Mouse (Mus musculus): ENCODE results near the gene Gmfb. TPM values are rescaled to one million over a fixed set of nuclear protein-coding genes. Genes with fewer than 3 reads are reported as not detected.

Gene Gmfb
- 101 and 107 TPM in 2 replicates for polyA plus RNA-seq (2016; fragmentation: Nextera tagmentation; extraction: Ambion mirVana)

GRCm38 (mm10) chr14:46821873-46822716, at the start of gene Gmfb:
Gene Gmfb (minus strand): TSS chr14:46822242.
- Histone ChIP-seq H3K27me3 (replicated peaks; ENCODE audit: low read depth, poor library complexity, severe bottlenecking) (peaks cover 18% of the 10 kb centered on the region; the same call in 1 of the 2 replicates), H3K27ac (replicated peaks) (peak within 1 kb of the TSS; percentile 94), H3K36me3 (replicated peaks) (peaks cover 17% of the 10 kb centered on the region), H3K4me1 (peaks cover 22% of the 10 kb centered on the region), H3K4me3 (peak within 1 kb of the TSS; percentile 91), H3K9me3 (no peaks in the 10 kb centered on the region)
- DNase-seq (ENCODE audit: low spot score): peak; percentile 95
- 1% methylated on average over 65 of the region's 65 CpGs for WGBS

- no peaks in the 10 kb centered on the region for H3K4me1 ChIP-seq
- WGBS: 90% methylated on average over 5 of the region's 5 CpGs
- H3K9me3 ChIP-seq: no peaks in the 10 kb centered on the region
- H3K27me3 ChIP-seq (replicated peaks; ENCODE audit: low read depth, poor library complexity, severe bottlenecking): no peaks in the 10 kb centered on the region
- no peak overlapping the region for H3K27ac ChIP-seq (replicated peaks)
- peaks cover 18% of the 10 kb centered on the region for H3K36me3 ChIP-seq (replicated peaks)
- DNase-seq (ENCODE audit: low spot score): no peak
- H3K4me3 ChIP-seq: no peak overlapping the region
These were observed 40.9 kb upstream of the Gmfb start for GRCm38 (mm10) chr14:46862922-46863321.

DNA sequence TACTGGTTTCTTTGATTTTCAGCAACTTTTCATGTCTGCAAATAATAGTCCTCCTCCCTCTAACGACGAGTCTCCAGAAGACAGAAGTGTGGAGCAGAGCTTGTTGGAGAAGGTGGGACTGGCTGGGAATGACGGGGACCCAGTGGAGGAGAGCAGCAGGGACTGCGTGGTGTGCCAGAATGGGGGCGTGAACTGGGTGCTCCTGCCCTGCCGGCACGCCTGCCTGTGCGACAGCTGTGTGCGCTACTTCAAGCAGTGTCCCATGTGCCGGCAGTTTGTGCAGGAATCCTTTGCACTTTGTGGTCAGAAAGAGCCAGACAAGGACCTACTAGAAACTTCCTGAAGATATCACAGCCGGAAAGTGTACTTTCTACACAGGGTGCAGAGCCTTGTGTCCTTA, 31.6 kb upstream of the Gmfb start:
- no peak overlapping the region for H3K27ac ChIP-seq (replicated peaks)
- no peaks in the 10 kb centered on the region for H3K4me1 ChIP-seq
- WGBS: 89% methylated on average over 11 of the region's 11 CpGs
- peaks cover 26% of the 10 kb centered on the region for H3K36me3 ChIP-seq (replicated peaks)
- H3K4me3 ChIP-seq: no peak overlapping the region
- H3K27me3 ChIP-seq (replicated peaks; ENCODE audit: low read depth, poor library complexity, severe bottlenecking): no peaks in the 10 kb centered on the region
- DNase-seq (ENCODE audit: low spot score): no peak
- H3K9me3 ChIP-seq: no peaks in the 10 kb centered on the region

DNA sequence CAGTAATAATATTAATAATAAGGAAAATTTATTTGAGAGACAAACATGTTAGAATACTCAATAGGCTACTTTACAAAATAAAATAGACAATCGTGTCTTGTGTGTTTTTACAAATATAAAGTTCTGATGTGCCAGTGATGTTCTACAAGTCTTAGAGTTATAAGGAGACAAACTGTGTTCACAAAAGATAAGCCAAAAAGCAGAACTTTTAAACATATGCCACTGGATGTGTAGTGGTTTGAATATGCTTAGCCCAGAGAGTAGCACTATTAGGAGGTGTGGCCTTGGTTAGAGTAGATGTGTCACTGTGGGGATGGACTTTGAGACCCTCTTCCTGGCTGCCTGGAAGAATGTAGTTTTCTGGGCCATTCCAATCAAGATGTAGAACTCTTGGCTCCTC, 27.7 kb upstream of the Gmfb start:
- Histone ChIP-seq H3K4me1 (no peaks in the 10 kb centered on the region), H3K9me3 (no peaks in the 10 kb centered on the region), H3K4me3 (no peak overlapping the region), H3K36me3 (replicated peaks) (peaks cover 51% of the 10 kb centered on the region), H3K27me3 (replicated peaks; ENCODE audit: low read depth, poor library complexity, severe bottlenecking) (no peaks in the 10 kb centered on the region), H3K27ac (replicated peaks) (no peak overlapping the region)
- DNase-seq (ENCODE audit: low spot score): no peak
- 94% methylated on average over 1 of the region's 1 CpGs for WGBS

DNA sequence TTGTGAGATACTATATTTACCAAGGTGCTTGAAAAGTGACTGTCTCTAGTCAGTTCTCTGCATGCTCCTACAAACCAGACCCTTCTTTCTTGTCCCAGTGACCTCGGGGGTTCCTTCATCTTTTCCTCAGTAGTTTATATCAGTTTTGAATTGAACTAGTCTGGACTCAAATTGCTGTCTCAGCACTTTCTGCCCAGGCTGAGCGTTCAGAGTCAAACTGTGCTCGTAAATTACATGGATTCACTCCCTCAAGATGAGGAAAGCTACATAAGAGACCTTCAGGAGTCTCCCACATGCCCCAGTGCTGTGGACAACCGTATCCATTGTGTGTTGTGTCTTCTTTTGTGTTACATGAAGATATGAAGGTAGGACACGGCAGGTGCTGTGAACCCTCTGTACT, 26.7 kb upstream of the Gmfb start:
- no peak overlapping the region for H3K4me3 ChIP-seq
- no peak overlapping the region for H3K27ac ChIP-seq (replicated peaks)
- H3K9me3 ChIP-seq: no peaks in the 10 kb centered on the region
- H3K27me3 ChIP-seq (replicated peaks; ENCODE audit: low read depth, poor library complexity, severe bottlenecking): no peaks in the 10 kb centered on the region
- H3K4me1 ChIP-seq: no peaks in the 10 kb centered on the region
- peaks cover 51% of the 10 kb centered on the region for H3K36me3 ChIP-seq (replicated peaks)
- DNase-seq (ENCODE audit: low spot score): no peak
- WGBS: 90% methylated on average over 5 of the region's 5 CpGs

DNA sequence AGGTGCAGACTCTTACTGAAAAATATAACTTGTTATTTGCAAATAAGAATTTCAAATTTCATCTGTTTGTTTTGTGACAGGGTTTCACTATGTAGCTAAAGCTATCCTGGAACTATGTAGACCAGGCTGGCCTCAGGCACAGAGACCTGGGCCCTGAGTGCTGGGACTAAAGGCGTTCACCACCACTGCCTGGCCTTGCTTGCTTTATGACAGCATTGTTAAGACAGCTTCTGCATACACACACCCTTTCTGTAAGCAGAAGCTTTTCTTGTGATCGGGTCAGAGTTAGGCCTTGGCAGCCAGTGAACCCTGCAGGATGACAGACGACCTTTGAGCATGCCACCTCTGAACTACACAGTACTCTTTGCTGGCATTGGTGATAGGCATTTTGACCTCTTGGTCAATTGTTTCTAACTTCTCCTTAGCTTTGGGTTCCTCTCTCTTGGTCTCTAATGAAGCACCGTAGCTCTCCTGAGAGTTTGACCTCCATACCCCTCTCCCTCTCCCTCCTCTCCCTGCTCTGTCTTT, 26.1 kb upstream of the Gmfb start:
- Histone ChIP-seq H3K4me1 (no peaks in the 10 kb centered on the region), H3K9me3 (no peaks in the 10 kb centered on the region), H3K27ac (replicated peaks) (no peak overlapping the region), H3K36me3 (replicated peaks) (peaks cover 53% of the 10 kb centered on the region), H3K4me3 (no peak overlapping the region), H3K27me3 (replicated peaks; ENCODE audit: low read depth, poor library complexity, severe bottlenecking) (no peaks in the 10 kb centered on the region)
- DNase-seq (ENCODE audit: low spot score): no peak
- 84% methylated on average over 4 of the region's 4 CpGs for WGBS

- H3K9me3 ChIP-seq: no peaks in the 10 kb centered on the region
- H3K36me3 ChIP-seq (replicated peaks): peaks cover 77% of the 10 kb centered on the region
- no peak overlapping the region for H3K27ac ChIP-seq (replicated peaks)
- no peaks in the 10 kb centered on the region for H3K27me3 ChIP-seq (replicated peaks; ENCODE audit: low read depth, poor library complexity, severe bottlenecking)
- DNase-seq (ENCODE audit: low spot score): no peak
- whole genome bisulfite sequencing: 95% methylated on average over 11 of the region's 11 CpGs
- no peak overlapping the region for H3K4me3 ChIP-seq
- H3K4me1 ChIP-seq: no peaks in the 10 kb centered on the region
These were observed 23.7 kb upstream of the Gmfb start for GRCm38 (mm10) chr14:46845706-46846105.

GRCm38 (mm10) chr14:46839326-46839725, 17.3 kb upstream of the Gmfb start:
- no peaks in the 10 kb centered on the region for H3K27me3 ChIP-seq (replicated peaks; ENCODE audit: low read depth, poor library complexity, severe bottlenecking)
- no peak overlapping the region for H3K4me3 ChIP-seq
- 77% methylated on average over 4 of the region's 4 CpGs for WGBS
- peaks cover 41% of the 10 kb centered on the region for H3K36me3 ChIP-seq (replicated peaks)
- H3K4me1 ChIP-seq: no peaks in the 10 kb centered on the region
- DNase-seq (ENCODE audit: low spot score): no peak
- H3K9me3 ChIP-seq: no peaks in the 10 kb centered on the region
- H3K27ac ChIP-seq (replicated peaks): no peak overlapping the region

DNA sequence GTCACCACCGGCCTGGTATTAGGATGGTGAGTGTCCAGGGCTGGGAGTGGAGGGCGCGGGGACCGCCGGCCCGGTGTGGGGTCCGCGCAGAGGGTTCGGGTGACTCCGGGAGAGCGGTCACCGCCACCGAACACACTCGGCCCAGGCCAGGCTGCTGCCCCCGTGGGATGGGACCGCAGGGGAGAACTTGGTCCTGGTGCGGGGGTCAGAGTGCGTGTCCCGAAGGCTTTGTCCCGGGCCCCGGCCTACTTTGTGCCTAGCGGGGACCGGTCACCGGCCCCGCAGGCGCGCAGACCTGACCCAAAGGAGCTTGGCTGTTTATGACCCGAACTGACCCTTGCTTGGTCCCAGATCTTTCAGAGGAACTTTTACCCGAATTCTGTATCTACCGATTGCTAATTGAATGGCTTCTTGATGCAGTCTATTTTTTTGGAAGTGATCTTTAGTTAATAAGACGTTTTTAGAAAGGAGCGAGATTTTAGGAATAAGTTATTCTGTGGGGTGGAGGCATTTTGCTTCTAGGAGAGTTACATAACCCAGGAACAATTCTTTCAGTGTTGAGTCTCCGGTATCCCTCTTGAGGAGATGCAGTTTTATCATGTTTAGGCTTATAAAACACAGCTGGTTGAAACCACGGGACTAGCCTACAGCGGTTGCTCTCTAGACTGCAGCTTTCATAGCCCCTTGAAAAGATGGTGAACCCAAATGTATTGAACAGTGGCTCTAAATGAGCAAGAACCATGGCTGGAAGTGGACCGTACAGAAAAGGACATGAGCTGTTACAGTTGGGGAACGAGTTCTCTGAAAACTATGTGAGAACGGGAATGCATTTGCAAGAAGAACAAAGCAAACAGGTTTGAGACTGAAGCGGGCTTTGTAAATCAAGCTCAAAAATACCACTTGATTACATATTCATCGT, 10.6 kb upstream of the Gmfb start:
- no peaks in the 10 kb centered on the region for H3K36me3 ChIP-seq (replicated peaks)
- WGBS: 10% methylated on average over 40 of the region's 40 CpGs
- peak; percentile 10 for DNase-seq (ENCODE audit: low spot score)

DNA sequence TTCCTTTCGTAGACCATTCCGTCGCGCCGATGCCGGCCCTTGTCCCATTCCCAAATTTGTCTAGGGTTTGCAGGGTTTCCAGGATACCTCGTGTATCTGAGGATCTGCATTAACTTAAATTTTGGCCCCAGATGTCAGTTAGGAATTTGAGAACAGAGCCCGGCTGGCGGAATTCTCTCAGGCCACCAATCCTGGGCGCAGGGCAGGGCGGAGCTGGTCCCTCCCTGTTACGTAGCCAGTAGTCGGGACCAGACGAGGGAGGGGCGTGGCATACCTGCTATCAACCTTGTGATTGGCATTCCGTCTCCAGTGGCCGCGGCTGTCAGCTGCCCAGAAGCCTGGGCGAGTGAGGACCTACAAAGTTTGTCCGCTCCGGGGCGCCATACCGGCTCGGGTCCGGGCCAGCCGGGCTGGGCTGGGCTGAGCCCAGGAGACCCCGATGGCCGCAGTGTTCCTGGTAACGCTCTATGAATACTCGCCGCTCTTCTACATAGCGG, 9.8 kb upstream of the Gmfb start, which contains the start of gene Cgrrf1:
Gene Cgrrf1, plus strand, starts transcription at position 289 of the 497 bp plus-strand sequence.
- H3K9me3 ChIP-seq: no peaks in the 10 kb centered on the region
- H3K4me3 ChIP-seq: peak within 1 kb of the TSS; percentile 97
- no peaks in the 10 kb centered on the region for H3K36me3 ChIP-seq (replicated peaks)
- peaks cover 16% of the 10 kb centered on the region for H3K4me1 ChIP-seq
- H3K27me3 ChIP-seq (replicated peaks; ENCODE audit: low read depth, poor library complexity, severe bottlenecking): no peaks in the 10 kb centered on the region
- WGBS: under 1% methylated on average over 32 of the region's 32 CpGs
- peak within 1 kb of the TSS; percentile 90 for H3K27ac ChIP-seq (replicated peaks)
- DNase-seq (ENCODE audit: low spot score): peak; percentile 98

More for the DNA sequence above, 10.6 kb upstream of the Gmfb start:
- Histone ChIP-seq H3K4me3 (peak overlapping the region; percentile 97), H3K27me3 (replicated peaks; ENCODE audit: low read depth, poor library complexity, severe bottlenecking) (no peaks in the 10 kb centered on the region), H3K27ac (replicated peaks) (peak overlapping the region; percentile 90), H3K9me3 (no peaks in the 10 kb centered on the region), H3K4me1 (peaks cover 16% of the 10 kb centered on the region)

DNA sequence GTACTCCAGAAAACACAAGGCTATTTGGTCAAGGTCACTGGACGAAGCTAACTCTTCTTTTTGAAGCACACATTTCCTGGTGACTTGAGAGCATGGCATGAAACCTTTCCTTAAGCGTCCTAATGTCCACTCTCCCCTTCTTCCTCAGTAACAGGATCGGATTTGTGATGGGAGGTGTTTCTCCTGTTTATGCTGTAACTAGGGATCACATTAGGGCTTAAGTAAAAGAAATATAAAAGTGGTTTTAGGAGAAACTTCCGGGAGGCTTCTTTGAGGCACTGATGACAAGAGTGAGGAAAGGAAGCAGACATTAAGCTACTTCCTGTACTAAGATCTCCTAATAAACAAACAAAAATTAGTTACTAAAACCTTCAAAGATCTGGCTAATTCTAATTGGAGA, 9.3 kb upstream of the Gmfb start:
- no peaks in the 10 kb centered on the region for H3K27me3 ChIP-seq (replicated peaks; ENCODE audit: low read depth, poor library complexity, severe bottlenecking)
- H3K36me3 ChIP-seq (replicated peaks): no peaks in the 10 kb centered on the region
- no peak for DNase-seq (ENCODE audit: low spot score)
- H3K4me3 ChIP-seq: peak overlapping the region; percentile 97
- WGBS: 5% methylated on average over 4 of the region's 4 CpGs
- H3K4me1 ChIP-seq: peaks cover 16% of the 10 kb centered on the region
- H3K9me3 ChIP-seq: no peaks in the 10 kb centered on the region
- peak overlapping the region; percentile 90 for H3K27ac ChIP-seq (replicated peaks)

DNA sequence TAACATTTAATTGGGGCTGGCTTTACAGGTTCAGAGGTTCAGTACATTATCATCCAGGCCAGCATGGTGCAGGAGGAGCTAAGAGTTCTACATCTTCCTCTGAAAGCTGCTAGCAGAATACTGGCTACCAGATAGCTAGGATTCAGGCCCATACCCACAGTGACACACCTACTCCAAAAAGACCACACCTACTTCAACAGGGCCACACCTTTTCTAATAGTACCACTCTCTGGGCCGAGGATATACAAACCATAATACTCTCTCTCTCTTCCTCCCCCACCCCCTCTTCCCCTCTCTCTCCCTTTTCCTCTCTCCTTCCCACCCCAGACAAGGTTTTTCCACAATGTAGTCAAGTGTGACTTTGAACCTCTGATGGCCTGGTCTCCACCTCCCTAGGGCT, 5.4 kb upstream of the Gmfb start:
- Histone ChIP-seq H3K4me1 (peaks cover 9% of the 10 kb centered on the region), H3K27ac (replicated peaks) (no peak overlapping the region), H3K4me3 (no peak overlapping the region), H3K9me3 (no peaks in the 10 kb centered on the region), H3K36me3 (replicated peaks) (no peaks in the 10 kb centered on the region), H3K27me3 (replicated peaks; ENCODE audit: low read depth, poor library complexity, severe bottlenecking) (peaks cover 18% of the 10 kb centered on the region; the same call in 1 of the 2 replicates)
- 67% methylated on average over 1 of the region's 1 CpGs for WGBS
- DNase-seq (ENCODE audit: low spot score): no peak
